Mouse (Mus musculus) layer of hippocampus, adult 2 months (tissue): ENCODE measurements around the gene Gm36245. TPM values are rescaled to one million over a fixed set of nuclear protein-coding genes. Genes with fewer than 3 reads are reported as not detected.

Experiments used
- total RNA-seq, 2 experiments: library from RNA; stranded (reverse); gene quantifications; 2 replicates each; pipeline ENCODE4 v1.2.3; 2021

The Gm36245 gene
- total RNA-seq, 2 experiments from 2014 or later: not detected

Other genes starting within 250 kb of the Gm36245 start
- gene Apol7a, start 200.1 kb upstream of the Gm36245 start, total RNA-seq: not detected
- not detected for gene Apol9a, start 188.1 kb upstream of the Gm36245 start, total RNA-seq
- not detected for gene Apol7b, start 151.8 kb upstream of the Gm36245 start, total RNA-seq
- gene Apol10a, start 122.2 kb upstream of the Gm36245 start, total RNA-seq: not detected
- not detected for gene Apol11a, start 91.0 kb upstream of the Gm36245 start, total RNA-seq
- gene Apol7c, start 65.9 kb upstream of the Gm36245 start, total RNA-seq: not detected
- gene 1700025B11Rik, start 37.4 kb upstream of the Gm36245 start, total RNA-seq: not detected
- not detected for gene Apol10b, start 3.1 kb upstream of the Gm36245 start, total RNA-seq
- not detected for gene Apol11b, start 44.0 kb downstream of the Gm36245 start, total RNA-seq
- gene Apol7e, start 99.6 kb downstream of the Gm36245 start, total RNA-seq: not detected
- not detected for gene Apol9b, start 129.8 kb downstream of the Gm36245 start, total RNA-seq
- 1 to 10 TPM; 5.7 to 7.4 TPM for gene Apol8, start 157.7 kb downstream of the Gm36245 start, total RNA-seq
- gene Myh9, start 242.9 kb downstream of the Gm36245 start, total RNA-seq: 10 to 100 TPM; 88.3 to 96.3 TPM